ENCODE assay signal across 8 mouse cellular contexts in genomic region chr4:129817591-129817990, GRCm38 (mm10). TPM values are rescaled to one million over a fixed set of nuclear protein-coding genes. Genes with fewer than 3 reads are reported as not detected.
A peak's percentile ranks its signal among the peaks of the same experiment; 100 is the strongest.
DNase-seq lines count a peak whose midpoint lies in the region; ATAC-seq and TF ChIP-seq lines count a peak whose summit lies in the region.

No protein-coding gene starts in this region.

- TF ChIP-seq CTCF in embryonic fibroblast, embryonic 13.5 days (IDR thresholded peaks at IDR 0.05; ENCODE audit: borderline replicate concordance, insufficient read depth, low read length), result no peak

- no peaks in the 10 kb centered on the region for H3K27me3 ChIP-seq in limb, embryonic 11.5 days (ENCODE audit: control insufficient read depth, insufficient read depth, low read length)

- H3K9me3 ChIP-seq in limb, embryonic 11.5 days (ENCODE audit: control insufficient read depth, low read length), result no peaks in the 10 kb centered on the region

- TF ChIP-seq POLR2A in embryonic fibroblast, embryonic 13.5 days (IDR thresholded peaks at IDR 0.05; ENCODE audit: low read depth, low read length), result no peak

- peak; percentile 60 to 68 for DNase-seq in cerebellum, postnatal 10 days
- no peak for DNase-seq in cerebellum, adult 11 months
- peak; percentile 9 to 24 for DNase-seq in left cerebral cortex, postnatal 25 days (ENCODE audit: low spot score in 2 of 2)
- no peak for DNase-seq in left cerebral cortex, adult 8-10 months (ENCODE audit: low spot score in 2 of 2)
- DNase-seq in limb, embryonic 11.5 days (ENCODE audit: low spot score), result peak; percentile 33
- DNase-seq in urinary bladder, adult 18-20 months (ENCODE audit: low spot score in 2 of 2), result no peak

- H3K9ac ChIP-seq in limb, embryonic 11.5 days (ENCODE audit: low read length), result no peak overlapping the region

- H3K27ac ChIP-seq in embryonic fibroblast, embryonic 13.5 days (ENCODE audit: insufficient read depth, low read length), result peak overlapping the region; percentile 13; the same call in 1 of the 2 replicates
- H3K27ac ChIP-seq in limb, embryonic 11.5 days (replicated peaks; ENCODE audit: low read depth, low read length), result no peak overlapping the region

- peaks cover 10% of the 10 kb centered on the region for H3K4me1 ChIP-seq in embryonic fibroblast, embryonic 13.5 days (ENCODE audit: control insufficient read depth, insufficient read depth, low read length)
- H3K4me1 ChIP-seq in limb, embryonic 11.5 days (ENCODE audit: control insufficient read depth, insufficient read depth, low read length), result peaks cover 9% of the 10 kb centered on the region

- WGBS in limb, embryonic 11.5 days, result 47% methylated on average over 6 of the region's 6 CpGs

- no peak overlapping the region for H3K4me2 ChIP-seq in limb, embryonic 11.5 days (ENCODE audit: low read depth, severe bottlenecking)

- H3K4me3 ChIP-seq in embryonic fibroblast, embryonic 13.5 days (ENCODE audit: insufficient read depth, low read length), result no peak overlapping the region
- H3K4me3 ChIP-seq in limb, embryonic 11.5 days (ENCODE audit: low read depth, low read length), result no peak overlapping the region

- no peaks in the 10 kb centered on the region for H3K36me3 ChIP-seq in limb, embryonic 11.5 days (ENCODE audit: control insufficient read depth, insufficient read depth, low read length)

- ATAC-seq in limb, embryonic 11.5 days (ENCODE audit: insufficient number of reproducible peaks, low FRiP score, low TSS enrichment, low read depth), result no peak
- ATAC-seq in megakaryocyte, adult 5-6 weeks (ENCODE audit: poor library complexity, severe bottlenecking), result no peak

- intact Hi-C loops in left cerebral cortex, postnatal 25 days (cut with DNase I), result no loop called here

RNA-seq across cellular contexts. Expression of gene Ptp4a2, which starts 6.6 kb away (rescaled TPM):
- total RNA-seq in left cerebral cortex, postnatal 25 days (2021), result 100 to 1,000 TPM; 115 to 138 TPM
- 100 to 1,000 TPM; 128 to 154 (median 142) TPM for total RNA-seq in left cerebral cortex, adult 8-10 months (2022)
- polyA plus RNA-seq in embryonic fibroblast, embryonic 13.5 days (2011; ENCODE audit: insufficient read length, low read depth, missing spikeins), result 501 and 598 TPM in 2 replicates
- polyA plus RNA-seq in limb, embryonic 11.5 days (2014; fragmentation: Nextera tagmentation; extraction: Ambion mirVana), result 315 and 335 TPM in 2 replicates
- 363 and 365 TPM in 2 replicates for total RNA-seq in megakaryocyte, adult 5-6 weeks (2015)
- 430 and 463 TPM in 2 replicates for total RNA-seq in megakaryocyte, adult 5-6 weeks (2017)

Comparison
In these comparisons a context has a peak if more than half of its experiments do, and no peak if none do; other contexts are left out.
1. DNase-seq: peak in cerebellum, postnatal 10 days (2 of 2), left cerebral cortex, postnatal 25 days (2 of 2) and limb, embryonic 11.5 days (single experiment); none in cerebellum, adult 11 months (single experiment), left cerebral cortex, adult 8-10 months (0 of 2) and urinary bladder, adult 18-20 months (0 of 2).